Mouse (Mus musculus): ENCODE data around the gene Ksr1.

DNA sequence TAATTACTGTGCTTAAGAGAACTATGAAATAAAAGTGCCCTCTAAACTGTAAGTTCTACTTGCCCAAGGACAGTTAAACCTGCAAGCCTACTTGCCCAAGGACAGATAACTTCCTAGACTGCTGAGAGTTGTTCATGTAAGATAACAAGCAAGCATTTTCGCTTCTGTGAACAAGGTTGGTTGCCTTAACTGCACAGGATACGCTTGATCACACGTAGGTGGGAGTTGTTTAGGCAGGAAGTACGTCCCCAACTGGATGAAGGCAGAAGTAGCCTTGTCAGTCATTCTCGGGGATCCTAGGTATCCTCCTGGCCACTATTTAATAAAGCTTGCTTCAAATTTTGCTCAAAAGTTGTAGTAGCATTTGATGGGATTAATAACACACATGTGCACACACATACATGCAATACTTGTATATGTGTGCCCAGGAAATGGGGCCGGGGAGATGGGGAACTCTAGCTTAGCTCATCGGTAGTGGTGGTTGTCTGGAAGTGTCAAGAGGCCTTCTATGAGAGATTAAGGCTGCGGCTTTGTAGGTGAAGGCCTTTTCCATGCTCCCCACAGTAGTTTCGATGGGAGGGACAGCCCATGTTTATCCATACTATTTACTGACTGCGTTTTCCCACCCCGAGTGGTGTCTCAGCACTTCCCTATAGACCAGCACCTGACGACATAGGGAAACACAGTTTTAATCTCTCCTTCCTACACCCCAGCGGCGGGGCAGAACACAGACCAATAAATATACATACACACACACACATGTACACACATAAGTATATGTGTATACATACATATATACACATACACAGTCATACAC, 140.4 kb downstream of the Ksr1 start:
- TF ChIP-seq CTCF (IDR thresholded peaks at IDR 0.05; ENCODE audit: low read depth), result peak; percentile 15; the same call in 1 of the 2 replicates
- TF ChIP-seq EP300 (IDR thresholded peaks at IDR 0.05; ENCODE audit: low read depth), result peak; percentile 77

All from liver, postnatal 0 days (tissue).